Mouse (Mus musculus) limb, embryonic 14.5 days (tissue): ENCODE measurements at regions not wholly inside any gene's neighbourhood (a gene's known extent, or its start where the extent isn't known, plus 50 kb on each side); places are given as distances from the start of the nearest gene placed in this dataset.

ENCODE experiments used
- ATAC-seq: fragments of 200-750 bp; cut with Nextera tagmentation; 2 replicates; pipeline ENCODE4 v1.8.0; 2017; ENCODE audit warnings: low read depth, moderate number of reproducible peaks, moderate TSS enrichment; ENCODE audit not compliant: low FRiP score
- DNase-seq: peaks from one replicate; pipeline ENCODE4 v3.0.0-alpha.2; 2015; ENCODE audit warnings: low spot score
- H3K27ac ChIP-seq: fragments of 300-500 bp; sonication (generic); replicated peaks from 2 replicates; pipeline ENCODE4 v1.5.1; 2014; ENCODE audit warnings: low read depth, mild to moderate bottlenecking, low read length, moderate library complexity, mixed read lengths
- H3K27me3 ChIP-seq: fragments of 300-500 bp; sonication (generic); 2 replicates; pipeline ENCODE4 v1.6.1; 2014; ENCODE audit warnings: low read length, mixed read lengths; ENCODE audit not compliant: control insufficient read depth, insufficient read depth
- H3K36me3 ChIP-seq: fragments of 300-500 bp; sonication (generic); 2 replicates; pipeline ENCODE4 v1.6.1; 2014; ENCODE audit warnings: mild to moderate bottlenecking, low read length, moderate library complexity, mixed read lengths; ENCODE audit not compliant: control insufficient read depth, insufficient read depth
- H3K4me1 ChIP-seq: fragments of 300-500 bp; sonication (generic); 2 replicates; pipeline ENCODE4 v1.6.1; 2014; ENCODE audit warnings: antibody characterized with exemption, low read length, mixed read lengths; ENCODE audit not compliant: control insufficient read depth, insufficient read depth
- H3K4me2 ChIP-seq: fragments of 300-500 bp; sonication (generic); replicated peaks from 2 replicates; pipeline ENCODE4 v1.6.1; 2014; ENCODE audit warnings: low read depth, mild to moderate bottlenecking, low read length, moderate library complexity; ENCODE audit not compliant: severe bottlenecking
- H3K4me3 ChIP-seq: fragments of 300-500 bp; sonication (generic); replicated peaks from 2 replicates; pipeline ENCODE4 v1.5.1; 2014; ENCODE audit warnings: low read length
- H3K9ac ChIP-seq: fragments of 300-500 bp; sonication (generic); 2 replicates; pipeline ENCODE4 v1.6.1; 2014; ENCODE audit warnings: mild to moderate bottlenecking, low read depth, low read length, moderate library complexity; ENCODE audit not compliant: severe bottlenecking
- H3K9me3 ChIP-seq: fragments of 300-500 bp; sonication (generic); 2 replicates; pipeline ENCODE4 v1.6.1; 2016; ENCODE audit warnings: low read length; ENCODE audit not compliant: control insufficient read depth
- POLR2A ChIP-seq: fragments of 200-500 bp; IDR thresholded peaks from 2 replicates; pipeline ENCODE4 v1.8.0; 2012; ENCODE audit warnings: inconsistent platforms, mild to moderate bottlenecking, moderate library complexity, borderline replicate concordance; ENCODE audit not compliant: insufficient read depth, insufficient read length; ENCODE audit errors: extremely low read depth
- WGBS: fragments of 180-500 bp; shearing (Covaris S2); extraction: QIAGEN DNeasy Blood & Tissue Kit; methylation state at CpG from one replicate; pipeline ENCODE4 v1.1.7; 2014; 5-methylcytosine and 5-hydroxymethylcytosine counted together

DNA sequence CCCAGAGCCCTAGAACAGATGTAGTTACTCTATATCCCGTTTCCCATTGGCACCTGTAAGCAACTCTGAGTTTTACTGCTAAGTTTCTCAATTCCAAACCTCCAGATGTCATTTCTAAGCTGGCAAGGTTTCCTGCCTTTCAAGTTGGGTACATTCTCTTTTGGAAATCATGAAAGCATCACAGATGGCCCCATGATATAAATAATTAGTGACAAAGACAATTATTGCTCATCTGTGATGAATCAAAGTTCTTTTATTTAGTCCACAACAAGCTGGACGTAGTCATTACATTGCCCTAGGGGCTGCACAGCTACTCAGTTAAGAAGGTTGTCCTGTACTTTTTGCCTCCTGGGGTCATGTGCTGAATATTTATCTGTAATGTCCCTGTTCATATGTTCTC lies 303.2 kb upstream of the Btbd3 start:
- Histone ChIP-seq H3K9ac (no peak overlapping the region), H3K4me1 (no peaks in the 10 kb centered on the region), H3K27ac (no peak overlapping the region), H3K36me3 (no peaks in the 10 kb centered on the region), H3K4me3 (no peak overlapping the region), H3K27me3 (no peaks in the 10 kb centered on the region), H3K4me2 (no peak overlapping the region), H3K9me3 (no peaks in the 10 kb centered on the region)
- ATAC-seq: no peak
- TF ChIP-seq POLR2A: no peak
- WGBS: 49% methylated on average over 2 of the region's 2 CpGs
- DNase-seq: no peak

DNA sequence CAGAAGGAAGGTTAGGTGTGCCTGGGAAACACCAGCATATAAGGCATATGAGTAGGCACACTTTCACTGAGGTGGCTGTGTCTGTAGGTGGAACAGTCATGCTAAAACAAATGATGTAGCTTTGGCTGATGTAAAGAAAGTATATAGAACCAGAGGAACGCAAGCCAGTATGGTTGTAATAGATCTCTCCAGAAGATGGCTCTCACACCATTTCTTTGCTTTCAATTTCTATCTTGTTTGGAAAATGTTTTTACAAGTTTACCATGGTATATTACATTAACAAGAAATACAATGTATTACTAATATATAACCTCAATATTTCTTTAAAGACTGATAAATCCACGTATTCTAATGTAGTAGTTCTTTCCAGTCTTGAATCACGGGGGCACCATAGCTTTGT lies 304.4 kb upstream of the Btbd3 start:
- Histone ChIP-seq H3K4me3 (no peak overlapping the region), H3K27ac (no peak overlapping the region), H3K27me3 (no peaks in the 10 kb centered on the region), H3K9me3 (no peaks in the 10 kb centered on the region), H3K4me2 (no peak overlapping the region), H3K36me3 (no peaks in the 10 kb centered on the region), H3K9ac (no peak overlapping the region), H3K4me1 (no peaks in the 10 kb centered on the region)
- 82% methylated on average over 3 of the region's 3 CpGs for WGBS
- TF ChIP-seq POLR2A: no peak
- DNase-seq (no peak), ATAC-seq (no peak)

DNA sequence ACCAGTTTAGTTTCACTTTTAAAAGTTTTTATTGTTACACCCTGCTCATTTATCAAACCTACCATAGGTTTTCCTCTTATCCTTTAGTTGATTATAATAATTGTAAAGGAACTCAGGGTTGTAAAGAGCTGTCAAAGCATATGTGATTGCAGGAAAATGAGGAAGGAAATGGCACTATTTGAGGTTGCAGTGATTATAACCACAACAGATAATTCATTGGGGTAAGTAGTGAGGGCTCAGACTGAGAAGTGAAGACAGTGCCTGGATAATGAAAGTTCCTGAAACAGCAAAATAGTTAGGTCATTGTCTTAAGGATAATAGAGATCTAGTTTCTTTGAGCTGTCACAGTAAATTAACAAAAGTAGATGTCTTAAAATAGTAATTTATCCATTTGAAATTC lies 305.4 kb upstream of the Btbd3 start:
- no peaks in the 10 kb centered on the region for H3K9me3 ChIP-seq
- no peak for TF ChIP-seq POLR2A
- no peaks in the 10 kb centered on the region for H3K4me1 ChIP-seq
- H3K27me3 ChIP-seq: no peaks in the 10 kb centered on the region
- H3K27ac ChIP-seq: no peak overlapping the region
- H3K36me3 ChIP-seq: no peaks in the 10 kb centered on the region
- ATAC-seq: no peak
- no peak overlapping the region for H3K4me2 ChIP-seq
- no peak overlapping the region for H3K9ac ChIP-seq
- H3K4me3 ChIP-seq: no peak overlapping the region
- DNase-seq: no peak

DNA sequence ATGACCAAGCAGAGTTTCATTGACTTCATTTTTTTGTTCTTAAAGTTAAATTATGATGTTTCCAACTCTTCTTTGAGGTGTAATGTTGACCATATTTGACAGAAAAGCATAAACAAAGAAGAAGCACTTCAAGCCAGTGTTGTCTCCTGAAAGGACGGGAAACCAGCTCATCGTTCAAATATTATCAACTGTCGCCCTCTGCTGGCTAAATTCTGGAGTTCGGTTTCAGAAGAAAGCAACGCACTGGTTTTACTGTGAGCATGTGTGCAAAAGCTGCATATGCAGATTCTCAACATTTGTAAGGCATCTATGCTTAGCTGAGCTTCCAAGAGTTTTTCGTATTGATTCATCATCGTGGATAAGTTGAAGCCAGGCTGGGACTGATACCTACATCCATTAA lies 313.6 kb upstream of the Btbd3 start:
- Histone ChIP-seq H3K27me3 (no peaks in the 10 kb centered on the region), H3K4me2 (no peak overlapping the region), H3K4me3 (no peak overlapping the region), H3K36me3 (no peaks in the 10 kb centered on the region), H3K9ac (no peak overlapping the region), H3K9me3 (no peaks in the 10 kb centered on the region), H3K27ac (no peak overlapping the region), H3K4me1 (no peaks in the 10 kb centered on the region)
- ATAC-seq (peak; percentile 47; the same call in 1 of the 2 replicates), DNase-seq (peak; percentile 90)
- TF ChIP-seq POLR2A: no peak
- WGBS: 6% methylated on average over 7 of the region's 7 CpGs

DNA sequence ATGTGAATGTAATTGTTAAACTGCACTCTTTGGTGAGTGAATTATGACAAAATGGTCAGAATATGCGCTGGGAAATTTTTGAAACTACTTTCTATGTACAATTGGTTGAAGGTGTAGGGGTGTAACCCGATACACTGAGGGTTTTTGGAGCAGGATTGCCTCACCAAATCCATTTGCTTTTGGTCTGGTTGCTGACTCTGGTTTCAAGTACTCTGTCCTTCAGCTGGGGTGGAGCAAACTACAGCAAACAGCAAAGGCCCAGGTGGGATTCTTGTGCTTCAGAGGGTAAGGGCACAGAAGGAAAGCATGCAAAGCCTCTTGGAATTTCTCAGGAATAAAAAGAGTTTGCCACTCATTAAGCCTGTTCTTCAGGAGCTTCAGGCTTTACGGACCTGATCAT lies 316.8 kb upstream of the Btbd3 start:
- no peaks in the 10 kb centered on the region for H3K9me3 ChIP-seq
- WGBS: 61% methylated on average over 3 of the region's 3 CpGs

DNA sequence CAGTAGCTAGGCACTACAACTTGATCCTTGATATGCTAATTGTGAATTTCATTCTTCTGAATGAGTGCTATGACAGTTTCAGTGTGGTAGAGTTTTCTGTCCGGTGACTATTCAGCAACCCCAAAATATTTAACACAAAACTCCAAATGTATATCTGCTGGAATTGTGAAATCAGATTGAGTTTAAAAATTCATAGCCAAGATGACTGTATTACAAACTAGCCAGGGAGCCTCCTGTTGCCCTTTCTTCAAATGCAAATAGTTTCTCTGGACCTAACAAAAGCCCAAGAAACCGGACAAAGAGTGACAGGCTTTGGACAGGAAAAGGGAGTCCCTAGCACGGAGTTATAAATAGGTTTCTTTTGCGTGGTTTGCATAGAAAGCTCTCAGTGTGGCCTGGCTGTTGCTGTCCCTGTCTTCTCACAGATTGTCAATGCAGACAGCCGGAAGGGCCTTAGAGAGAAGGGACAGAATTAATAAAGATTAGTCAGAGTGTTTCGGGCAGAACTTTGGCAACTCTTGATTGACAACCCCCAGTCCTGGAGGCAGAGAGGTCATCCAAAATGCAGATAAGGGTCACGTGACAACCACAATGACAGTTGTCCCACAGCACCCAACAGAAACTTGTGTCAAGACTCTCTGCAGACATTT lies 317.4 kb upstream of the Btbd3 start:
- H3K4me2 ChIP-seq: no peak overlapping the region
- H3K27me3 ChIP-seq: no peaks in the 10 kb centered on the region
- no peaks in the 10 kb centered on the region for H3K4me1 ChIP-seq
- DNase-seq: no peak
- WGBS: 82% methylated on average over 7 of the region's 7 CpGs
- no peak for TF ChIP-seq POLR2A
- H3K27ac ChIP-seq: no peak overlapping the region
- no peaks in the 10 kb centered on the region for H3K9me3 ChIP-seq
- H3K4me3 ChIP-seq: no peak overlapping the region
- no peak for ATAC-seq
- H3K9ac ChIP-seq: no peak overlapping the region
- H3K36me3 ChIP-seq: no peaks in the 10 kb centered on the region

More for the DNA sequence above, 316.8 kb upstream of the Btbd3 start:
- no peaks in the 10 kb centered on the region for H3K4me1 ChIP-seq
- no peak overlapping the region for H3K27ac ChIP-seq
- H3K4me2 ChIP-seq: no peak overlapping the region
- DNase-seq: no peak
- no peaks in the 10 kb centered on the region for H3K36me3 ChIP-seq
- no peak for ATAC-seq
- TF ChIP-seq POLR2A: no peak
- H3K9ac ChIP-seq: no peak overlapping the region
- H3K27me3 ChIP-seq: no peaks in the 10 kb centered on the region
- no peak overlapping the region for H3K4me3 ChIP-seq
